Mouse (Mus musculus) retina, postnatal 7 days (tissue): Measurements from ENCODE around the gene Copa.

Experiments used
- DNase-seq: peaks from one replicate; pipeline ENCODE4 v3.0.0-alpha.2; 2012; ENCODE audit warnings: low read depth, low spot score

Gene Copa

DNA sequence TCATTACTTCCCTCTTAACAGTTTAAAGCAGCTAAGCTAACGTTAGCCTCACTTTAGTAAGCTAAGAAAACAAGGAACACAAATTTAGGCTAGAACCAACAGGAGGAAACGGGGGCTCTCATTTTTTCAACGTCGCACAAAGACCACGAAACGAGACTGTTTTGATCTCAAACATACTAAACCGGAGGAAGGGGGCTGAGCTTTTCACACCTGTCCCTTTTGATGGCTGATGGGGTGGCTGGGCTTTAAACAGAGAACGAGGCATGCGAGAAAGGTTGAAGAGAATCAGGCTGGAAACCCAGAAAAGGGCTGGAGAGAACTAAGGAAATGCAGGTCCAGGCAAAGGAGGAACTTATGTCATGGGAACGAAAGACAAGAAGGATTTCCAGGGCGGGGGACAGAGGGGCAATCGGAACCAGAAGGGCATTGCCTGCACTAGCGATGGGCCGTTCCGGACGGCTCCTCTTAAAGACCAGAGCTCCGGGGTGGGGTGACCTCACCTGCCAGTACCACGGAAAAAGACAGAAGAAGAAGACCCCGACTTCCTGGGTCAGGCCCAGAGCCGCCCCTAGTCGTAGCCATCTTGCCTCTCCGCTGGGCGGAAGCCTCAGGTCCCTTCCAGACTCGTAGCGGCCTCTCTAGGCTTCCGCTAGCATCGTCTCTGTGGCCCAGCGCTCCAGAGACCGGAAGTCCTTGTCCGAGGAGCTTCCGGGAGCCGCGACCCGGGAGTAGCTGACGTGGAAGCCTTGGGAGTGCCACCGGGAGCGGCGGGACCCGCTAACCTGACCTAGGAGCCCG lies at the start of gene Copa, which contains the start of gene Ncstn:
Gene Copa, plus strand, starts transcription at position 429 of the 798 bp plus-strand sequence.
Gene Ncstn, minus strand, starts transcription at position 695 of the 798 bp plus-strand sequence.
- peak; percentile 91 for DNase-seq

DNA sequence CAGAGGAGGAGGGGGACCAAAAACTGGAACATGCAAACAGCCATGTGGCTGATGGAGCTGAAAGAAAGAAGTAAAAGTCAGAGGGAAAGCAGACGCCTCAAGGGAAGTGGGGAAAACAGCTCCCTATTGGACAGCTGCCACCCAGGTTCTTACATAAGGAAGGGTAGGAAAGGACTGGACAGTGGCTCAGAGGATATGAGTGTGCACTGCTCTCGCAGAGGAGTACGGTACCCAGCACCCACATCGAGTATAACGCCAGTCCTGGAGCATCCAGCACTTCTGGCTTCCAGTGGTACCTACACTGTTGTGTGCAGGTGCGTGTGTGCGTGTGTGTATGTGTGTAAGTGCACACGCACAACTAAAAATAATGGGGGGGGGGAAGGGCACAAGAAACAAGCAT lies 35.9 kb upstream of the Copa start:
- no peak for DNase-seq

DNA sequence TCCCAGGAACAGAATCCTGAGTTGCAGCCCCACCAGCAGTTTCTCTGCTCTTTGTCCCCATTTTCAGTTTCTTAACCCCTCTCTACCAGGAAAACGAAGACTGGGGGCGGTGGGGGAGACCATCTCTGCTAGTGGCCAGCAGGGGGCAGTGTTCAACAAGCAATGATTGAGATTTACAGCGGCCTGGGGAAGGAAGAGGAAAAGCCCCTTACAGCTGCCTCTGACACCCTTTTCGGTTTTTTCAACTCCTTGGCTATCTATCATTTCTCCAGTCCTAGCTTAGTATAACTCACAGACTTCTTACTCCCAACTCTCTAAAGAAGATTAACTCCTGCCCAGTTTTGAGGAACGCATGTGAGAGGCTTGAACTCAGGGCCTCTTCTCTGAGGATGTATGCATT lies 35.4 kb upstream of the Copa start:
- peak; percentile 75 for DNase-seq

DNA sequence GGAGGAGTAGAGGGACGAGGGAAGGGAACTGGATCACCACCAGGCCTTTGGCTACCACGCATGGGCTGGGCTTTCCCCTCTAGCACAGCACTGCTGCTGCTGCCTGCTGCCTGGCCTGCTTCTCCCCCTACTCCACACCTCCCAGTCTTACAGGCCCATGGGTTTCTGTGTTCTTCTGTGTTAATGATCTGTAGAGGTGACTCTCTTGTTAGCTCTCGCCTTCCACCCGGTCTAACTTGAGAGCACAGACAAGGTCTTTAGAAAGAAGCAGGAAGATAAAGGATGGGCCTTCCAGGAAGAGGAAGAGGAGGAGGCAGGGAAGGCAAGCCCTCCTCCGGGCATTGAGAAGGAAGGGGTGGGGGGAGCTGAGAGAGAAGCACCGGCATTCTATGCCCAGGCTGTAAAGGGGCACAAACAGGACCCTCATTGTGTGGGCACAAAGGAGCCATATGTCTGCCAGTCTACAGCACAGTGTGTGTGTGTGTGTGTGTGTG lies 34.0 kb upstream of the Copa start:
- no peak for DNase-seq

DNA sequence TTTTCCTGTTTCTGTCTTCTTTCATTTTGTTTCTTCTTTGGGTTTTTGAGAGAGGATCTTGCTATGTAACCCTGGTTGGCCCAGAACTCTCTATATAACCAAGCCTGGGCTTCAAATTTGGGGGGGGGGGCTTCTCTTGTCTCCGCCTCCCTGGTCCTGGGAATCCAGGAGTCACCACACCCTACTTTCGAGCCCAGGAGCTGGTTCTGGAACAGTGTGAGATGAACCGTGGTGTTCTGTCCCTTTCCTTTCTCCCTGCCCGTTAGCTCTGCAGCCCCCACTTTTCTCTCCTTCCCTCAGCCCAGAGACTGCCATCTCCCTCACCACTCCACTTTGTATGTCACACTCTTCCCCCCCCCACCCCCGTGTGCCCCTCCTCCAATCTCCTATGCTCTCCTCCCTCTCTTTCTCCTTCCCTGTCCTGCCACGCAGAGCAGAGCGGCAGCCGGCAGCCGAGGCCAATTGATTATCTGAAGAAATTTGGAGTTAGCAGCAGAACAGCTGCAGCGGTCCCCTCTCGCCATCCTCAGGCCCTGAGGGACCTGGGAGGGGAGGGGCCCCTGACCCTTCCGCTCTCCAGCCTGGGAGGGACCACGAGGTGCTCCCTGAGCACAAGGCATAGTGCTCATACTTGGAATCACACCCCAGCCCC lies 33.1 kb upstream of the Copa start:
- DNase-seq: no peak

DNA sequence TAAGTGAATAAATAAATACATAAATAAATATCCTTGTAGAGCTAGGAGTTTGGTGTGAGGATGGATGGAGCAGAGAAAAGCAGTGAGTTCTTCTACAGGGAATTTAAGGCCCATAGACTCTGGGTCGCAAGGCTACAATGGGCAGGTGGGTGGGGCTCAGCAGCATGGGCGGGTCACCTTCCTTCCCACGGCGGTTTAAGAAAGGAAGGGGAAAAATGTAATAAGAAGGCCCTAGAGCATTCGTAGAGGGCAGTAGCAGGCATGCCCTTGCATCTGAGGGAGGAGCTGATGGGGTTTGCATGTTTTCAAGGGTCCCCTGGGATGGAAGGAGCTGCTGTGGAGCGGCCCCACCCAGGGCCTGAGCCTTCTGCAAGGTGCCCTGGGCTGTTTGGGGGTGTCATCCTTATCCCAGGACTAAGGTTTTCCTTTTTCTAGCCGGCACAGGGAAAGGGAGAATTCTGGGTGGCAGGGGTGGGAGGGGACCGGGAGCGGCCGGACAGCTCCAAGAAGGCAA lies 29.5 kb upstream of the Copa start:
- DNase-seq: no peak

DNA sequence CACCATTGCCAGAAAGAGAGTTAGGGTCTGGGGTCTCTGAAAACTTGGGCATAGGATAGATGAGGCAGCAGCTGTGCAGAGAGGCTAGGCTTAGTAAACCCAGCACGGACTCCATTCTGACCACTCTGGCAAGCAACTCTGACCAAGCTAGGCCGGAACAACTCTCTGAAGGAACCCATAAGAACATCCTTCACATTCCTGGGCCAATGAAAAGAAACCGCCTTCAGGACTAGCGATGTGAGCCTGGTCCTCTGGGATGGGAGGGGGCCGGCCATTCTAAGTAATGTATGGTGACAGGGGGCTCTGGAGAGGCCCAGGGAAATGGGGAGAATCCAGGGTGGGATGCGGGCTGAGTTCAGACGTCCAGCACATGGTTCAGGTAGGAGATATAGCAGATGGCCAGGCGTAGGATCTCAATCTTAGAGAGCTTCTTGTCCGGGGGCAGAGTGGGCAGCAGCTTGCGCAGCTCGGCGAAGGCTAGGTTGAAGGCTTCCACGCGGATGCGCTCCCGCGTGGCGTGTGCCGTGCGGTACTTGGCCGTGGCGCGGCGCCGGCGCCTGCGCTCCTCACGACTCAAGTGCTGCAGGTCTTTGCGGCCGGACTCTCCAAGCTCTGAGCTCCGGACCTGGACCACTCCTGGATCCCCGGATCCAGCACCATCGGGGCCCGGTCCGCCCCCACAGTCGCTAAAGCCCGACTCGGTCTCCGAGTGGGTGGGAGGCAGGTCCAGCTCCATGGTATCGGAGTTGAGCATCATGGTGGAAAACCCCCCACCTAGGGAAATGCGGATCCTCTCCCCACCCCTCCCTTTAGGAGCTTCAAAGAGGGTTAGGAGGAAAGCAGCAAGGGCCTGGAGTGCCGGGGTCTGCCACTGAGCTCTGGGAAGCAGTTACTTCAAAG lies 28.5 kb upstream of the Copa start:
- no peak for DNase-seq

DNA sequence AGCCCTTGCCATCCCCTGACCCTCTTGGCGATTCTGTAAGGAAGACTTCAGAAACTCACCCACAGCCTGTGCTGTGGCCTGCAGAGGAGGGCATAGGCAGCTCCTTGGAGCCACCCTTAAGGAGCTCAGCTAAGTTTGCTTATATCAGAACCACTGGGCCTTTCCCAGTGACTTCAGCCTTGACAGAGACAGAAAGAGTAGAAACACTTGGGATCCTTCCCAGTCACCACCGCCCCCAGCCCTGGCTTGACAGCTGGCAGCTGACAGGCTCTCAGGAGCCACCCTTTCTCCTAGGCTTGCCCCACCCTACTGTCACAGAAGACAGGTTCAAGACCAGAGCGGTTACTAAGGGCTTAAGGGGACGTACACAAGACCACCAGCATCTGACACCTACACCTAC lies 26.1 kb upstream of the Copa start:
- DNase-seq: no peak

DNA sequence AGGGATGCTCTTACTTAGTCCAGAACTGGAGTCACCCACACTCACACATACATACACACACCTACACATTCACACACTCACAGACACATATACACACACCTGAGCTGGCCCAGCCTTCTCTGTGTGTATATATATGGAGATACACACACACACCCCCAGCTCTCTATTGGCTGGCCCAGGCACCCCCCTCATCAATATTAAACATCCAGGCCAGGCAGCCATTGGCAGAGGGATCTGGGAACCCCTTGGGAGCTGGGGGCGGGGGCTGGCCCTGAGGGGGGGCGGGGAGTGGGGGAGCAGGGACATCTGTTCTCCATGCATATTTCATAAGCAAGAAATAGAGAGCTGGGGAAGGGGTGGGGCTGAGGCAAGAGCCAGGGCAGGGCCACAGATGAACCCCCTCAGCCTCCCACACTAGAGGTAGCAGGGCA lies 24.8 kb upstream of the Copa start, which contains the start of gene Nhlh1:
Gene Nhlh1, minus strand, starts transcription at position 83 of the 431 bp plus-strand sequence.
- DNase-seq: no peak

DNA sequence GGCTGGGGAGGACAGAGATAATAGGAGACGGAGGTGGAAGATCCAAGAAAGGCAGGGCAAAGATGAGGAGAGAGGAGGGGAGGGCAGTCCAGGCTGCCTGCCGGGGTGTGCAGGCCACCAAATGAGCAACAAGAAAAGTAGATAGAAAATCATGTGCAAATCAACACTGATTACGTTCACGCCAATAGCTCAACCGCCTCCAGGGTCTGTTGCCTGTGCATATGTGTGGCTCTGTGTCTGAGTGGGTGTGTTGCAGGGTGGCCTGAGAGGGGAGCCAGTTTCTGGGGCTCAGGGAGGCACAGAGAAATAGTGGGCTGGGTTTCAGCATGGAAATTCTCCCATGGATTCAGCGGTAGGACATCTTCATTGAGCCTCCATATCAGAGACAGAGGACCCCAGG lies 24.0 kb upstream of the Copa start:
- DNase-seq: no peak

DNA sequence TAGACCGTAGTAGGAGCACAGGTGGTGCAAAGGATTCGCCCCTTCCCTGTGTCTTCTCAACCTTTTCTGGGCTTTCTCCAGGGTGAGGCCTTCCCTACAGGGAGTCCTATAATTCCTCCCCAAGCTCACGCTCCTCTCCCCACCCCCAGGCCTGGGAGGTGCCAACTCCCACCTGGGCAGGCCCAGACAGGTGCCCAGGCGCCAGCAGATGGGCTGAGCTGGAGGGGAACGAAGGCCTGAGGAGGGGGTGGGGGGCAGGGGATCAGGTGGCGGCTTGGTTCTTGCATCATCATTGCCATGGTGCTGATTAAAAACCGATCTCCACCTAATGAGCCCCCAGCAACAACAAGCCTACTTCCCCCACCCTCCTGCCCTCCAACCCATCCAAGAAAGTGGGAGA lies 23.5 kb upstream of the Copa start:
- DNase-seq: no peak

DNA sequence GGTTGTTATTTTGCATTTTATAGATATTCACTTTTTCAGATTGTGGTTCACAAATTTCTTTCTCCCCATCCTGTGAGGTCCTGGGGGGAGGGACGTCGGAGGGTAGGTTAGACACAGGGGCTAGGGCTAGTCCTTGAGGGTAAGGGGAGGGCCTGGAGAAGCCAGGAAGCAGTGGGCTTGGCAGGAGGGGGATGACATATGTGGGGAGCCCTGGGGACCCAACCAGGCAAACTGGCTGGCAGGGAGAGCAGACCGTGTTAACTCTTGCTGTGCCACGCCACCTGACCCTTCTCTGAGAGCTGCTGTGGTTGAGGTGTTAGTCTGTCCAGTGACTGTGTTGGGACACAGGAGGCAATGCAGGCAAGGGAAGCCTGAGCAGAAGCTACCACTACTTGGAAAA lies 21.7 kb upstream of the Copa start:
- no peak for DNase-seq

DNA sequence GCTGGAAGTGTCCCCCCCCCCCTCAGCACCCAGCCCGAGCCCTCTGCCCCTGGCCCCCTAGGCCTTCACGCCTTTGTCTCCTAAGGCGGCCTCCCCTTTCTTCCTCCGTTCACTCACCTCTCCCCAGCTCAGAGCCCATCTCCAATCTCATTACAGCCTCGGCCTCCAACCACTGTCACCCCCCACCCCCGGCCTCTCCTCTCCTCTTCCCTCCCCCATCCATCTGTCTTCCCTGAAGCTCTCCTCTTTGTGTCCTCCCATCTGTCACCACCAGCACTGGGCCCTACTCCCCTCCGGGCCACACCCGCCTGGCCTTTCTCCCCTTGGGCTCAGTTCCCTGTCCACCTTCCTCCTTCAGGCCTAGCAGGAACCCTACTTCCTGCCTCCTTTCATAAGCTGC lies 21.1 kb upstream of the Copa start:
- no peak for DNase-seq

DNA sequence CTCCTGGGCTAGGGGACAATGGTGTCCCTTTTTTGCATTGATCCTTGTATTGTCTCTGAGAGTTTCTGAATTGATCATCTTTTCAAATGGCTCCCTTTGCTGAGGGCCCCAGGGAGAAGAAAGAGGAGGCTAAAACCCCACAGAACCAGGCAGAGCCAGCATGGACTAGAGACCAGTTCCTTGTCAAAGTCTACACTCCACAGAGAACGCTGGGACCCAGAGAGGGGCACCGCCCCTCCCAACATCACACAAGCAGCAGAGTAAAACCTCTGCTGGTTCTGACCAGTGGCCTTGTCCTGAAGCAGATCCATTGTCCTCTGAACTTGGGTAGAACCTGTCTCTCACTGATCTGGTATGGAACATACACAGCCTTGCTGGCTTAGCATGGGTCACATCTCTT lies 20.2 kb upstream of the Copa start:
- no peak for DNase-seq

DNA sequence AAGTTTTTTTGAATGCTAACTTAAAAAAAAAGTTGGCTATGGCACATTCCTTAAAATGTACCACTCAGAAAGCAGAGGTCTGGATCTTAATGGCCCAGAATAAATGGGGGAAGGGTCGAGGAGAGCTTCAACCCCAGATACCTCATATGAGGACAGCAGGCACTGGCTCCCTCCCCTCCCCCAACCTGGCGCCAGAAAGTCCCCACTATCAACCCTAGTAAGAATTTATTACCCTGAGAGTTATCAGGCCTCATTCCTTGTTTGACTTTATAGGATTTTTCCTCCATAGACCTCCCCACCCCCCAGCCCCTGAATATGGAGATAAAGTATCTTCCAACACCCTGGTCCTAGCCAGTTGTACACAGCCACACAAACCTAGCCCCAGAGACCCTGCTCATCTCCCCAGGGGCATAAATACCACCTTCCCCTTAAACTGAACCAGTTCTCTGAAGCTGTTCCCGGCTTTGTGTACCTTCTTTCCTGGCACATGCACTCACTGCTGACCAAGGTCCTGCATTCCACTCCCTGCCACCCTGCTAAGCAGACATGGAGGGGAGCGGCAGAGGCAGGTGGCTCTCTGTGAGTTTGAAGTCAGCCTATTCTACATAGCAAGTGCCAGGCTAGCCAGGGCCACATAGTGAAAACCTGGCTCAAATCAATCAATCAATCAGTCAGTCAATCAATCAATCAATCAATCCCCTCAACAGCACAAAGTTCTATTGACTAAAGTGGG lies 18.9 kb upstream of the Copa start:
- DNase-seq: no peak

DNA sequence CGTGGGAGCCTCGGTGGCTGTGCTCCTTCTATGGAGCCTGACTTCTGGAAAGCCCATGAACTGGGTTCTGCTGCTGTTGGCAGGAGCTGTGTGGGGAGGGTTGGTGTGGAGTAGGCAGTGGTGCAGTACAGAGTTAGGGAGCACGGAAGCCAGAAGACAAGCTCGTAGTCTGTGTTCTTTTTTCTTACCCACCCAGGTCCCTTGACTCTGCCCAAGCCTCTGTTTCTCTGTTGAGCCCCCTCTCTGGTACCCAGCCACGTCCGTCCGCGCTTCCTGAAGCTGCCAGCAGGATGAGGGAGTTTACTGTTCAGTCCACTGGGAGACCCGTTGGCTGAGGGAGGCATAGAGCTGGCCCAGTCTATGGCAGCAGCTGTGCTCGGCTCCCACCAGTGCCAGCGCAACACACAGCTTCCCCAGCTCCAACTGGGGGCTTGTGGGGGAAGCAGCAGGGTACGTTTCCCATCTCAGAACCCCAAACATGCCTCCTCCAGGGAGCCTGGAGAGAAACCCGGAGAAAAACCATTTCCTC lies 17.7 kb upstream of the Copa start:
- DNase-seq: no peak

DNA sequence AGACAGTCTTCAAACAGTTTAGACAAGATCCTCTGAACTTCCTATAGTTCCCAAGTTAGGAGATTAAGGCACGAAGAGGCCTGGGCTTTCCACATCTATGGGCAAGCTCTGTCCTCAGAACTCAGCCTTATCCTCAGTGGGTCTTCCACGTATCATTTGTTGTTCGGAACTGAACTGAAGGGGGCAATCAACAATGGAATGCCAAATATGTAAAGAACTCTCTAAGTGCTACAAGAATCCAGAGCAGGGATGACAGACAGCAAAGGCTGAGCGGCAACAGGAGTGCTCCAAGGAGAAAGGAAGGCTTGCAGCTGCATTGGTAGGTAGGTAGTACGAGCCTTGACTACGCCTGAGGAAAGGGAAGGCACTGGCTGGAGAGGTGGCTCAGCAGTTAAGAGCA lies 12.1 kb upstream of the Copa start:
- no peak for DNase-seq

DNA sequence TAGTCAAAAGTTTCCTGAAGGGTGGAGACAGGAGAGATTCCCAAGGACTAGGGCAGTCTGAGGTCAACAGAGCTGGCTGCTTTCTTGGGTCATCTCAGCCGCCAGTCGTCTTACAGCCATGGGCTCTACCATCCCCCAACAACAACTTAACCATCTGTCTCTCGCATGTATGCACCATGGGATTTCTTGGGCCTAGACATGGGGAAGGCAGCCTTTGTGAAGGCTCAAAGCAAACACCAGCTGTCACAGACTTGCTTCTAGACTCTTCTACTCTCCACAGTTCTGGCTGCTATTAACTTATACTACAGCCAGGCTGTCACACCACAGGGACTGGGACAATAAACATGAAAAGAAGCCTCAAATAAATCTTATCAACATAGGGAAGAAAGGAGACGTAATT lies 10.8 kb upstream of the Copa start:
- DNase-seq: no peak

DNA sequence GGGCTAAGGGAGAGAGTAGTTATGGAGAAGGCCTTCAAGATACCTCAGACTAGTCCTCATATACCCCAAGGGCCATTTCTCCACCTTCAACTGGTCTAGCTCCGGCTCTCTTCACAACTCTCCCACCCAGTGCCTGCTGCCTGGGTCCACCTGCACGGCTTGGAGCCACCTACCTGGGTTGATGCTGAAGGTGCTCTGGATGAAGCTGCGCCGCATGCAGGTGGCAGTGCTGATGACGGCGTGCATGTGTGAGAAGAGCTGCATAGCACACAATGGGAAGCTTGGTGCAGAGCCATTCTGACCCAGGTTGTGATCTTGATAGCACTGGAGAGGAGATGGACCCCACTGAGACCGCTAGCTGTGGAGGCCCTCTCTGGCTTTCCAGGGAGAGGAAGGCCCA lies 9.7 kb upstream of the Copa start:
- DNase-seq: no peak

DNA sequence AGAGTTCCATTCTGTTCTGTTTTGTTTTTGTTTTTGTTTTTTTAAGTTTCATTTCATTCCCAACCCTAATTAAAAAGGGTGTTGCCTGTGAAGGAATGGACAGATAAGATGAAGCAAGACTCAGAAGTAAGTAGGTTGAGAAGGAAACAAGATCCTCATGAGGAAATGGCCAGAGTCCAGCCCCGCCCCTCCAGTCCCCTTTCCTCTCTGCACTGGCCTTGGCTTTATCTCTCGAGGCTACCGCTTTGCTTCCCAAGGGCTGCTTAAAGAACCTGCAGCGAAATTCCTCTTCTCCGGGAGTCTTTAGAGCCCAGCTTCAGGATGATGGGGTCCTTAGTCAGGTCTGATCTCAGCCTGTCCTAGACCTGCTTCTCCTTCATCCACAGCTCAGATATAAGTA lies 4.3 kb upstream of the Copa start:
- no peak for DNase-seq
